Comparison of ENCODE assay signal across 22 mouse cellular contexts in genomic region chr4:115513964-115514363, GRCm38 (mm10). TPM values are rescaled to one million over a fixed set of nuclear protein-coding genes. Genes with fewer than 3 reads are reported as not detected.
DNase-seq lines count a peak whose midpoint lies in the region; ATAC-seq and TF ChIP-seq lines count a peak whose summit lies in the region.
"Not testable (repeated sequence)": the region's sequence is repeated elsewhere in the genome, so short reads cannot be mapped to it uniquely, and the experiment has no call there.
"Had no signal": no experiment of that assay in that cellular context is flagged by ENCODE, and none has a peak within 500 bp of the region (broad histone marks: within the 10 kb centered on the region; RNA-seq: fewer than 3 reads in every experiment).

No protein-coding gene starts in this region.

- H3K36me3 ChIP-seq in intestine, postnatal 0 days (ENCODE audit: control insufficient read depth, insufficient read depth); liver, embryonic 16.5 days (ENCODE audit: control insufficient read depth, insufficient read depth): not testable (repeated sequence)

- H3K27me3 ChIP-seq in intestine, postnatal 0 days (replicated peaks; ENCODE audit: control insufficient read depth, insufficient read depth, low read length); liver, embryonic 16.5 days (ENCODE audit: control insufficient read depth, insufficient read depth, low read depth, low read length): not testable (repeated sequence)

- not testable (repeated sequence) for H3K9me3 ChIP-seq in intestine, postnatal 0 days (ENCODE audit: control insufficient read depth); liver, embryonic 16.5 days (replicated peaks; ENCODE audit: control insufficient read depth, low read length)

- H3K4me1 ChIP-seq in intestine, postnatal 0 days (replicated peaks; ENCODE audit: control insufficient read depth, insufficient read depth, low read length); liver, embryonic 16.5 days (ENCODE audit: control insufficient read depth, low read depth, low read length): not testable (repeated sequence)

- H3K27ac ChIP-seq in intestine, postnatal 0 days (ENCODE audit: low read depth, low read length); liver, embryonic 16.5 days (ENCODE audit: low read length): not testable (repeated sequence)

- TF ChIP-seq CTCF in intestine, postnatal 0 days (IDR thresholded peaks at IDR 0.05; ENCODE audit: low read depth), result not testable (repeated sequence)

- not testable (repeated sequence) for H3K4me3 ChIP-seq in intestine, postnatal 0 days (ENCODE audit: low read depth, low read length); liver, embryonic 16.5 days (ENCODE audit: low read depth, low read length)

- H3K4me2 ChIP-seq in intestine, postnatal 0 days (replicated peaks; ENCODE audit: low read depth); liver, embryonic 16.5 days (ENCODE audit: low read depth, low read length): not testable (repeated sequence)

- peak; percentile 75 for ATAC-seq in intestine, postnatal 0 days
- peak; percentile 30; the same call in 1 of the 2 replicates for ATAC-seq in liver, embryonic 16.5 days (ENCODE audit: low read depth)

- DNase-seq in adipocyte (ENCODE audit: low spot score), result peak; percentile 17
- peak; percentile 60 for DNase-seq in heart, adult 11 months
- peak; percentile 27 to 82 for DNase-seq in kidney, adult 8-10 months
- DNase-seq in kidney, postnatal 14 days, result peak; percentile 43

- H3K9ac ChIP-seq in intestine, postnatal 0 days (ENCODE audit: low read depth, low read length); liver, embryonic 16.5 days (ENCODE audit: low read depth, low read length): not testable (repeated sequence)

RNA-seq across cellular contexts. Expression of gene Cyp4a10, which starts 4.1 kb away (rescaled TPM):
- polyA plus RNA-seq in intestine, postnatal 0 days (2015; fragmentation: Nextera tagmentation; extraction: Ambion mirVana), result 3.5 and 3.6 TPM in 2 replicates
- polyA plus RNA-seq in liver, embryonic 16.5 days (2015; fragmentation: Nextera tagmentation; extraction: Ambion mirVana), result 0.08 and 0.31 TPM in 2 replicates
- polyA plus RNA-seq: activated CD4-positive, CD25-positive, alpha-beta regulatory T cell, adult 4 months; cortical plate, adult 2 months; embryonic facial prominence, embryonic 10.5 days; embryonic facial prominence, embryonic 13.5 days; erythroblast, embryonic 14.5 days; forebrain, embryonic 12.5 days; forebrain, embryonic 15.5 days; heart, adult 2 months; heart, embryonic 10.5 days; heart, embryonic 13.5 days; heart, embryonic 16.5 days; hindbrain, embryonic 11.5 days; hindbrain, embryonic 14.5 days; hindbrain, postnatal 0 days had no signal

RNA-seq across cellular contexts. Expression of gene Cyp4a14, which starts 18.0 kb away (rescaled TPM):
- polyA plus RNA-seq in intestine, postnatal 0 days (2015; fragmentation: Nextera tagmentation; extraction: Ambion mirVana), result 0.09 TPM in 1 of 2 replicates, not detected in the other
- polyA plus RNA-seq in liver, embryonic 16.5 days (2015; fragmentation: Nextera tagmentation; extraction: Ambion mirVana), result 0.09 and 0.11 TPM in 2 replicates
- polyA plus RNA-seq: activated CD4-positive, CD25-positive, alpha-beta regulatory T cell, adult 4 months; cortical plate, adult 2 months; embryonic facial prominence, embryonic 10.5 days; embryonic facial prominence, embryonic 13.5 days; erythroblast, embryonic 14.5 days; forebrain, embryonic 12.5 days; forebrain, embryonic 15.5 days; gonadal fat pad, adult 2 months; heart, adult 2 months; heart, embryonic 10.5 days; heart, embryonic 13.5 days; heart, embryonic 16.5 days; hindbrain, embryonic 11.5 days; hindbrain, embryonic 14.5 days; hindbrain, postnatal 0 days had no signal

RNA-seq across cellular contexts. Expression of gene Cyp4a31, which starts 49.5 kb away (rescaled TPM):
- polyA plus RNA-seq in intestine, postnatal 0 days (2015; fragmentation: Nextera tagmentation; extraction: Ambion mirVana), result not detected in 2 replicates
- 0.83 and 1.7 TPM in 2 replicates for polyA plus RNA-seq in liver, embryonic 16.5 days (2015; fragmentation: Nextera tagmentation; extraction: Ambion mirVana)
- polyA plus RNA-seq: activated CD4-positive, CD25-positive, alpha-beta regulatory T cell, adult 4 months; adrenal gland, adult 2 months; cortical plate, adult 2 months; embryonic facial prominence, embryonic 10.5 days; embryonic facial prominence, embryonic 13.5 days; erythroblast, embryonic 14.5 days; forebrain, embryonic 12.5 days; forebrain, embryonic 15.5 days; gonadal fat pad, adult 2 months; heart, adult 2 months; heart, embryonic 10.5 days; heart, embryonic 13.5 days; heart, embryonic 16.5 days; hindbrain, embryonic 11.5 days; hindbrain, embryonic 14.5 days; hindbrain, postnatal 0 days had no signal
